Mouse (Mus musculus): ENCODE results near the gene Gatb. TPM values are rescaled to one million over a fixed set of nuclear protein-coding genes. Genes with fewer than 3 reads are reported as not detected.
A peak's percentile ranks its signal among the peaks of the same experiment; 100 is the strongest.
"Not testable (repeated sequence)": the region's sequence is repeated elsewhere in the genome, so short reads cannot be mapped to it uniquely, and the experiment has no call there.

Gatb gene
- 37.2 and 48.3 TPM in 2 replicates for total RNA-seq (2021)
- long read RNA-seq, transcript Gatb-204 (13 exons, 3,469 nt) = major isoform, 93 of 108 reads
- long read RNA-seq, partial matches to known transcripts = 4 of 108 reads
- long read RNA-seq, other reads (novel, unspliced or antisense) = 11 of 108 reads

DNA sequence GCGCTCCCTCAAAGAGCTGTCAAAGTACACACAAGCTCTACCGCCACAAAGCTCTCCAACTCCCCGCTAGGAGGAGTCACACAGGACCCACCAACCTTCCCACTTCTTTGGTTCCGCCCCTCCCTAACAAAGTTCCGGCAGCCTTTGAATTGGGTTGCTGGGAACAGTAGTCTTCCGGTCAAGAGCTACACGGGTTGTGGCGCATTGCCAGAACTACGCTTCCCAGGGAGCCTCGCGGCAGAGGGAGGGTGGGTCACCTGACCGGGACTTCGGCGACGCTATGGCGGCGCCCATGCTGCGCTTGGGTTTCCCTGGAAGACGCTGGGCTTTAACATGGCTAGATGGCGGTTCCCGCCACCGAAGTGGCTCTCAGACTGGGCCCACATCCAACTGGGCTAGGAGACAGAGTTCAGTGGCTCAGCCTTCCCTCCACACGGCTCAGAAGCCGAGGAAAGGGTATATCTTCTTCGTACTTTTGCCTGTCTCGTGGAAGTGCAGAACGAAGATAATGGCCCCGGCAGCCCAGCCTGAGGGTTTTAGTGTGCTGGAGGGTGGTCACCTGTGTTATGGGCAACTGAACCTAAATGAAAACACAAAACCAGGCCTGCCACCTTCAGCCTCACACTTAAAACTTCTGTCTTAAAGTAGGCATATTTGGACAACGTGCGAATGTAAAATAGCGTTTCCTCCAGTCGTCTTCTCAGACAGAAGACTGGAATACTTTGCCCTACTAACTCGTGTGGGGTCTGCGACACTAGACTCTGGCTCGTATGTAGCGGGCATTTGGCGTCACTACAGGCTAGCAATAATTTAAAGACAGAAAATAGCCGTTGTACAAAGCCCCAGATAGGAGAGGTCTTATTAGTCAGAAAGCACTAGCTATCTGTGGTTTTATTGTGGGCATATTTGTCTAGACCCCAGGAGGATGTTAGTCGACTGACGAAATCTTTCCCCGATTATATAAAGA, at the start of gene Gatb:
Gene Gatb (plus strand): TSS at position 256 of the 967 bp plus-strand sequence.
- peak; percentile 99 for DNase-seq

DNA sequence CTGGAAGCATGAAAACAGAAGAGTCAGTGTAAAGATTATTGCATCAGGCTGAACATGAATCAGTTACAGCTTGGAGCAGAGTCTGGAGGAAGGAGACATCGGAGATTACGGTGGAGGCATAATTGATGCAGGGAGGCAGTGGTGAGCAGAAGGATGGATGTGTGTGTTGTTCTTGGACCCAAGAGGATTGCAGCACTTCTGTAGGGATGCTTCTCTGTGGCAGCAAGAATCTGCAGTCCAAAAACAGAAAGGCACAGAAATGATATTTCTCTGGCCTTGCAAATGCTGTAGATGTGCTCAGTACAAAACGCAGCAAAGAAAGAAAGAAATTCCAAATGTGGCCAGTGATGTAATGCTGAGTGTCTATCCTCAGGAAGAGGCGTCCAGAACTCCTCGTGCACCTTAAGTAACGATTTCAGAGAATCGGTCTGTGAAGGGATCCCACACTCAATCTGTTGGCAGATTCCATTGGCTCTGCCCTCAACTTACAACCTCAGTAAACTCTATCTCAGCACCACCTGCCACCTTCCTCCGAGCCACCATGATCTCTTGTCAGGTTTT, 43.2 kb upstream of the Gatb start:
- DNase-seq = no peak

DNA sequence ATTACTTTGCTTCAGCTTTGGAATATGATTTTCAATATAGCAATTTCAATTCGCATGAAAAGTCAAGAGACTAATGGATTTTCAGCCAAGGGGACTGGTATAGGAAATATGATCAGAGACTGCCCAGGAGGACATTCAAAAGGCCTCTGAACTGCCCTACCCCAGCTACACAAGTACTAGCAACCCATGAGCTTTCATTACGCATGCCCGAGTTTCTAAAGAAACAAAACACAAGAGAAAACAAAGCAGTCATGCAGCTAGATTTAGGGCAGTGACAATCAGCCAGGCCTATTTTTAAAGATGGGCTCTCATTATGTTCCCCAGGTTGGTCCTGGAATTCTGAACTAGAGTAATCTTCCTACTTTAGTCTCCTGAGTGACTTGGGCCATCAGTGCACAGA, 41.5 kb upstream of the Gatb start:
- DNase-seq = no peak

DNA sequence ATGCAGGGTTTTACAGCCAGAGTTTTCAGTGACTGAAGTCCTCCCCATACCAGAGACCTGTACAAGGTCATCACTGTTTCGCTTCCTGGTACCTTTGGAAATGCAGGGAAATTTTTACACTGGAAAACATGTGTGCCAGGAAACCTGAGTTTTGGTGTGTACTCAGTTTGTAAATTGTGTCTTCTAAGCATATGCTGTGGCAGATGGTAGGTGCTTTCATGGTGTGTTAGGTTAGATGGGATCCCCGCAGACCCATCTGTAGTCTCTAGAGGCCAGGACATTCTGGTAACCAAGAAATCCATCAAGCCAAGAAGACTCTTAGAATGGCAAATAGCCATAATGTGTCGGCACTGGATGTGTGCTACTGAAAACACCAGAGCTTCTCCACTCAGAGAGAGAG, 38.9 kb upstream of the Gatb start:
- no peak for DNase-seq

DNA sequence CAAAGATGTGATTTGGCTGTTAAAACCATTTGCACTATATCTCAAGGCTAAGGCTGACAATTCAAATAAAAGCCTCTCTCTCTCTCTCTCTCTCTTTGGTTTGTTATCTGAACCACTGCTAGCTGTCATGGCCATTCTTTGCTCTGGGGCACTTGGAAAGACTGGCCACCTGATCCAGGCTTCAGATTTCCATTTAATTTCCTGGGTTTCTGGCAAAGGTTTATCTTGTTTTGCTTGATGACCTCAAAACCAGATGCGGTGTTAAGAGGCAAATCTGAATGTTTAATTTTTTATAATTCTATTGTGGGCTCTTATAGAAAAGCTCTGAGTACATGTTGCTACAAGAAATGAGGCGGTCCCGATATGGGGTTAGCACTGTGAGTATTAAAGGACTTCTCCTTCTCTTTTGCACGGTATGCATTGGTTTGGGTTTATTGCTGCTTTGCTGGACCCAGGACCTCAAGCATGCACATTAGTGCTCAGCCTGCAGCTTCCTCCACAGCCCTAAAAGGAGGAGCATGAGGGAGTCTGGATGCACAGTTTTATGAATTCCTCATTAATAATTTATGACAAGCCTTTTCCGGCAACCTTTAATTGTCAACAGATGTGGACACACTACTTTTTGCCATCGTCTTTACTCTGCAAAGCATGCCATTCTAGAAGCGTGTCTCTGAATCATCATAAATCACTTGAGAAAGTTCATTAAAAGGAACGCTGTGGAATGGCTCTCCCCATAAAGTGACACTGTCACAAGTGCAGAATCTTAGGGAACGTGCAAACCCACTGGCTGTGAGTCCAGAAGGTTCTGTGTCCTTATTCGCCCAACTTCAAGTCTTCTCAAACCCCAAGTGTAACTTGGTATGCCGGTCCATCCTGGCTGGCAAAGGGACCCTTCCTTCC, 38.0 kb upstream of the Gatb start:
- no peak for DNase-seq

DNA sequence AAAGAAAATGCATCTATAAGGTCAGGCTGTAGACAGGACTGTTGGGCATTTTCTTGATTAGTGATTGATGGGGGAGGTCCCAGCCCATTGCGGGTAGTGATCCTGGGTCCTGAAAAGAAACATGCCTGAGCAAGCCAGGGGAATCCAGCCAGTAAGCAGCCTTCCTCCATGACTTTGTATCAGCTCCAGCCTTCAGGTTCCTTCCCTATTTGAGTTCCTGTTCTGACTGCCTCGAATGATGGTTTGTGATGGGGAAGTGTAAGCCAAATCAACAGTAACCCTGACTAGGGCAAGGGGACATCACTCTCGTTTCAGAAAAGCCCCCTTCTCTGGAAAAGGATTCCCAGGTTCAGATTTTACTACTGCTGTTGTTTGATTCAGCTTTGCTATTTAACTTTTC, 31.2 kb upstream of the Gatb start:
- no peak for DNase-seq

DNA sequence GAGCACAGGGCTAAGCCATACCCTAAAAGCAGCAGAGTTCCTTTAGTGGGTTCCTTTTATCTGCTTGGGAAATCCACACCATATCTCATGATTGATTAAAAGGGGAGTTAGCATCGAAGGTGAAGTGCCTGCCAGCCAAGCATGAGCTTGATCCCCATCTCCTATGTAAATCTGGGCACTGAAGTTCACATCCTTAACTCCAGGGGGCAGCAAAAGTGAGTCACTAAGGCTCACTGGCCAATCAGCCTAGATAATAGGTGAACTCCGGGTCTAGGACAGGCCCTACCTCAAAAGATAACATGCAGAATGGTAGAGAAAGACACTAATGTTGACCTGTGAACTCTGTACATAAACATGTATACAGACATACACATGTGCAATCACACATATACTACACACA, 30.3 kb upstream of the Gatb start:
- peak; percentile 13 for DNase-seq

DNA sequence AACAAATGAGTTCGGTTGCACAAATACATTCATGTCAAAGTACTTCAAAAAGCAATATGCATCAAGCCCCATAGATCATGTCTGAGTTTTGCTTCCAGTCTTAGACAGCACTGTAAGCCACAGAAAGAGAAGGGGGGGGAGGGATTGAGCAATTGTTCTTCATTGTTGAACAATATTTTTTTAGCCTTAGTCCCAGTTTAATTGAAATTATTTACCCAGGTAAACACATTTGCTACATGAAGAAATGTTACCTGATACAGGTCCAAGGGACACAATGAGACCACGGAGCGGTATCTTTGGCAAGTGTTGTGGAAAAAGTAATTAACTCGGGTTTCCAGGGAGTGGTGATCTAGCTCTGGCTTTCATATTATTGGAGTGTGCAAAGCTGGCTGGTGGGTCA, 23.6 kb upstream of the Gatb start:
- DNase-seq = no peak

DNA sequence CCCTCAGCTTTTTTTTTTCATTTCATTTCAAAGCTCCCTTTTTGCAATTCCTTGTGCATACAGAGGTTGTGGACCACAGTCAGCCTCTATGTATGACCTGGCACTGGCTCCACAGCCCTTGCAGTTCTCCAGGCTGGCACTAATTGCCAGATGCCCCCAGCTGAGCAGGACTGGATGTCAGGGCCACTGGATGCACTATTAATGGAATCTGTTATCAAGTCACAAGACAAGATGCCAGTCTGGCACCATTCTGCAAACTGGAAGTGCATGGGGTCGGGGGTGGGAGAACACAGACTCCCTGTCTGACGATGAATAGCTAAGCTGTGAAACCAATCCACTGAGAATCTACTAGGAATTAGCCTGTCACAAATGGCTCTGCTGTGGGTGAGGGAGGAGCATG, 22.6 kb upstream of the Gatb start:
- DNase-seq = no peak

DNA sequence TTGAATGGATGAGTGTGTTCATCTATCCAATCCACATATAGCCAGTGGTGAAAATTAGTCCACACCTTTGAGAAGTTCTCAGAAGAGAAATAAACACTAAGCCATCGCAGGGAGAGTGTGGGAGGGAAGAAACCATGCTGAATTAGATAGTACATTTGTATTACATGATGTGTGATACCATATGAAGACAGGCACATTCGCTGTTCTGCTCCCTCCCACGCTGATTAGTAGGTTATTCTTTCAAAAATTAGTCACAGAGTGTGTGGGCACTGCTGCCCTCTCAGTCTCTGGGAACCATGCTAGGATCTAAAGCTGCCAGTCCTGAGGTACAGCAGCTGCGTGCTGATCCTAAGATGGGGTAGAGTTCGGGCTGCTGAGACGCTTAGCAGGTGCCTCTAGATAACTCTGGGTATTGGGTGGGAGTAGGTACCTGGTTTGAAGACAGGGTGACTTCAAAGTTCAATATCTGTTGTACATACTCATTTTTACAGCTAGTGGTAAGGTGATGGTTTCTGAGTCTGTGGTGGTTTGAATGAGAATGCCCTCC, 20.1 kb upstream of the Gatb start:
- no peak for DNase-seq

DNA sequence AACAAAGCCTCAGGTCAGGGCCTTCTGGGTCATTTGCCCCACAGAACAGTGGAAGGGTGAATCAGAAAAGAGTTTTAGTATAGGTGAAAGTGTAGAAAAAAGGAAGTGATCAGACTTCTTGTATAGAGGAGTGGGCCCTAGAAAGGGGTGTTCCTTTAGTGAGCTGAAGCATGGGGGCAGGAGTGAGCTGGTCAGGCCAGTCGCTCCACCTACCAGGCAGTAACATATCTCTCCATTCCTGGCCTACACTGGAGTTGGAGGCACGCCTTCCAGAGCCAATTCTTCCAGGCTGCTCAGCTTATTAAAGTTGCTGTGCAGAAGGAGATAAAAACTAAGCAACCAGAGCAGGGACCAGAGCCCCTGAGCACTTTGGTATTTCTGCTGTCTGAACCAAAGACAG, 9.3 kb upstream of the Gatb start:
- DNase-seq = no peak

DNA sequence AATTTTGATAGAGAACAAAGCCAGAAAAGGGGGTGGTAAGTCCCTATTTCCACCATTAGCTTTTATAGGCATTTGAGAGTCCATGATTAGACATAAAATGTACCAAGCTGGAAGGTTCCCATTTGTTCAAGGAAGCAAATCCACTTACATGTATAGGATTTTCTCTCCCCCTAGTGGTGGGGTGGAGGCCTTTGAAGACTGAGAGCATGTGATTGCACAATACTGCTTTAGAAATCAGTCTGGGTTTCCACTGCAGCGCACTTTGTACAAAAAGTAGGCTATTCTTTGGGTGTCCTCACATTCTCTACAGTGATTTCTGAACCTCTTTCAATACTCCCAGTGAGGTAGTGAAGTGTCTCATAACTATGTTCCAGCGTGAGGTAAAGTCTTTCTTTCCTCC, 2.6 kb upstream of the Gatb start:
- peak; percentile 27 for DNase-seq

DNA sequence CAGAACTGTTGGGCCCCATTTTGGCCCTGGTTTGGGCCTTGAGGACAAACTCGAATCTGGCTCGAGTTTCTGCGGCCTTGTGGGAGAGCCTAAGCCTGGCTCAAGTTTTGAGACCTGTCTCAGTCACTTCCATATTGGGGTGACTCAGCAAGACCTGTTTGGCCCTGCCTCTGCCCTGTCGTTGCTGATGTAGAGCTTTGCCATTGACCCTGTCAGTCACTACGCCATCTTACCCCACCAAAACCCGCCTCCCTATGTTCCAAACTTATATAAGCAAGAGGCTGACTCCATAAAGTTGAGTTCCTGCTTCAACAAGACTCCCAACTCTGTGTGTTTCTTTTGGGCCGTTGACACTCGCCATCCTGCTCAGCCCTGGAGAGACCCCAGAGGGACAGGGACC, 1.4 kb upstream of the Gatb start:
- DNase-seq = not testable (repeated sequence)

DNA sequence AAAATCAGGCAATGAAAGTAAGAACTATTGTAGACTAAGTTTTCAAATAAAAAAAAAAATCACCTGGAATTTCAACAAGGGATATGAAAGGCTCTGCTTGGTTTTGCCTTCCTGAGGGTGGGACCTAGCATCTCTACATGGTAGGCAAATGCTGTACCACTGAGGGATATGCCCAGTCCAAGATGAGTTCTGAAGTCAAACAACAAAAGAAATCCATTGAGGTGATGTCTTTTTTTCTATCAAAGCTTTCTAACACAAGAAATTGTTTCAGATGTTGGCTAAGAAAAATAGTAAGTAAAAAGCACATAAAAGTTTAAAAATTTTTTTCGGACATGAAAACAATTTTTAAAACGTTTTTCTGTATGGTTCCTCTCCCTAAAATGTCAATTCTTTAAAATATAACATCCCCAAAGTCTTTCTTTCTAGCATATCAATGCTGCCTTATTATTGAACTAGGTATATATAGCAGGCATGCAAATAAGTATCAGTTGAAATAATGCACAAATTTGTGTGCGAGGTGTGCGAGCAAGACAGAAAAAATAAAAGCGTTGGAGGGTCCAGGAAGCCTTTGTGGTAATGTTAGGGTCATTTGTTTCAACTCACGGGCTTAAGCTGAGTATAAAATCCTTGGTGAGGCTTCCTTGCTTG, 579 bp upstream of the Gatb start:
- no peak for DNase-seq

DNA sequence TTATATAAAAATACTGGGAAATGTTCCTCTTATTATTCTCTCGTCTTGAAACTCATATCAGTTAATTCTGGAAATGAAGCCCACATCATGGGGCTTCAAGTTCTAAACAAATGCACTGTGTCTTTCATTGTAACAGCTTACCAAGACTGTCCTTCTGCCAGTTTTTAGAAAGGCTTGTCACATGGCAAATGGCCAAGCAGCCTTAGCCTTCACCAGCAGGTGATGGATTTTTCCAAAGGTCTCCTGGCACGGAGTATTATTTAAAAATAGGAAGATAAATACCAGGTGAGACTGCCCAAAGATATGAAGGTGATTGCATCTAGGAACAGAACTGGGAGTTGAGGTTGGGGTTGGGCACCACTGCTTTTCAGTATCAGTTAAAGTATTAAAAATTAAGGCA, 8.8 kb downstream of the Gatb start:
- DNase-seq = peak; percentile 18

DNA sequence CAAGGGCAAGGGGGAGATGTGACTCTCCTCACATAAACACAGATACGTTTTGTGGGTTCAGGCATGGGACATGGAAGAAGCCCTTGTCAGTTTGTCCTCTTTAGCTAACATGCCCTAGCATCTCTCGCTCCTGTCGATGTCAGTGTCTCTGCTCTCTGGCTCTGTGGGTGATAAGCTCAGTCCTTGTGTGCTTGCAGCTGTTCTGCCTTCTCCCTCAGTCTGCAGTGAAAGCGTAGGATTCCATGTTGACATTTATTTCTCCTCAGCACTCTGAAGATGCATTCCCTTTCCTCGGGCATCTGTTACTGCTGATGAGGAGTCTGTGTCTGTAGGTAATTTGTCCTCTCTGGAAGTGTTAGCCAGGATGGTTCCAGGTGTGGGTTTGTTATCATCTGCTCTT, 9.3 kb downstream of the Gatb start:
- no peak for DNase-seq

DNA sequence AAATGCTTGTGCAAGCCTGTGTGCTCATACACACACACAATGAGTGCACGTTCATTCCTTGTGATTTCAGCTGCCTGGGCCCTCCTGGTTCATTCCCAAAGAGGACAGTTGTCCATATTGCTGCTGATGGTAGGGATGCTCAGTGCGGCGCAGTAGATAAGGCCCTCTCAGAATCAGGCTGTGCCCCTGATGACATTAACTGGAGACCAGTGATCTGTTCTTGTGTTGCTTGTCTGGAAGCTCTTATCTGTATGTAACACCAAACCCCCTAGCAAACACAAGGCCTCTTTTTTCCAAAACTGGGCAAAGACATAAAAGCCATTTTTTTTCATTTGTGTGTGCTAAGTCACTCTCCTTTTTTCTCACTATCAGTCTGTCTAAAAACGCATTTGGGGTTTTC, 11.0 kb downstream of the Gatb start:
- DNase-seq = no peak

DNA sequence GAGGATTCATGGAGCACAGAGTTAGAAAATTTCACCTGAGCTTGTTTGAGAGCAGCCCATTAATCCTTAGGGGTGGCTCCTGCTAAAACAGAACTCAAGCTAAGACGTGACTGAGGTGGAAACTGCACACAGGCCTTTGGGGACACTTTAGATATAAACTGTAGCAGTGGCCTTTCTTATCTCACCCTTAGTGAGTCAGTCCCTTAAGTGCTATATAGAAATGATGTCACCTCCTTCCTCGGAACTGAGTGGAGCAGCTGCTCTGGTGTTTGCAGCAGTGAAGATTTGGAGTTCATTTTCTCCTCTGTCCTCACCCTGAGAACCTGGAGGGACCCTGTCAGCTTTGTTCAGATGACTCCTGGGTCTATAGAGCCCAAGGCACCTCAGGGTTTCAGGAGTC, 14.8 kb downstream of the Gatb start:
- DNase-seq = no peak

DNA sequence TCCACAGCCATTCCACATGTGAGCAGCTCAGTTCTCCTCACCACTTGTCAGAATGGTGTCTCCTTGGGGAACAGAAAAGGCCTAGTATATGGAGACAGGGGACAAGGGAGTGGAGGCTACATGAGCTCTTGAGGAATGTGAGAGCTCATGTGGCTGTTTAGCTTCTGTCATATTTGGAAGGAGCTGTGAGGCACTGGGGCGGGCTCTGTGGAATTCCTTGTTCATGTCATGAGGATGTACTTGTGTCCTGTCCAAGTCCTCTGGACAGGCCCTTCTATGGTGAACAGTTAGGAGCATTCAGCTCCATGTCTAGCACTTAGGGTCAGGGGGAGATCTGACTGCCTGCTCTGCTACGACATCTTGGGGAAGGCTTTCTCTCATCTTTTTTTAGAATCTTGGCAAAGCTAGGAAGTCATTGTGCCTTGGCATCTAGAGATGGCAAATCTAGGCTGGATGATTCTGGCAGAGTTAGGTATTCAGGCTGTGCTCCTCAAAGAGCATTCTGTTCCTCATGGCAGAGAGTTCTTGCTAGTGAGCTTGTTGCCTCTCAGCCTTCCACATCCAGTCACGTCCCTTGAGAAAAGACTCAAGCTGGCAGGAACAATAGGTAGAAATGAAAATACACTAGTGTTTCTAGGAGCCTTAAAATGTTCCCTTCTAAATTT, 16.3 kb downstream of the Gatb start:
- DNase-seq = no peak

DNA sequence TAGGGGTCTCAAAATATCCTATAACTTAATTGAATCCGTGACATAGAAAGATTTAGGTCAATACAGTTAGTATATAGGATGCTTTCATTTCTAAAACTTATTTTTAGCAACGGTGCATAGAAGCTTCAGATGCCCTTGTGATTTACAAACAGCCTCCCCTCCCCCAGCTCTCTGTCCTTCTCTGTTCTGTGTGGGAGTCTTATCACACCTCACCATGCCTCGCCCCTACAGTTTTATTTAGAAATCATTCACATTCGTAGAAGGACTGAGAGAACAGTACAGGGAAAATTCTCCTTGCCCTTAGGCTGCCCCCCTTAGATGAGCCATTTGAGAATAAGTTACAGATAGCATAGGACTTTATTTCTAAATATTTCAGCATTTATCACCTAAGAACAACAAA, 18.1 kb downstream of the Gatb start:
- no peak for DNase-seq

DNA sequence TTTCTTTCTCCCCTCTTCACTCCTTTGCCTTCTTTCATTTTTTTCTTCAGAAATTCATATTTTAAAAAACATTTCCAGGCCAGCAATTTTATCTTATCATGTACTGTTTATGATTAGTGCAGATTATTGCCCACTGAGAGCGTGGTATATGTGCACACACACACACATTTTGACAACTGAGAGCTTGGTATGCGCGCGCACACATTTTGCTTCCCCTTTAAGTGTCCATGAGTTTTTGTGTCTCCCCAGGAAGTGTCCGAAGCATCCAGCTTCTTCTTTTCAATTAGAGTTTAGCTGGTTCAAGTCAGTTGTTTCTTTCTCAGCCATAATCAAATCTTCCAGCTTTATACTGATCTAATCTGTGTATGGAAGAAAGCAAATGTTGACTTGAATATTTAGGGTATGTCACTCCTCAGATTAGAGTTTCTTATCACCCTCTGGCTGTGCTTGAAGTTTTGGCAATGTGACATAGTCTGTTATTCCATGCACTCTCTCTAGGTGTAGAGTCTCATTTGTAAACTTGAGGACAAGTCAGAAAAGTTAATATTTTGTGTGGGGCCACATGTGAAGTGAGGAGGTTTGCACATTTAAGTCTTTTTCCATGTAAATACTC, 18.8 kb downstream of the Gatb start:
- DNase-seq = no peak
